Mouse (Mus musculus) lung, postnatal 0 days (tissue): ENCODE measurements around the gene Nars2.

Experiments
- CTCF ChIP-seq: IDR thresholded peaks from 2 replicates; pipeline ENCODE4 v1.5.1; 2016; ENCODE audit warnings: antibody characterized with exemption, mild to moderate bottlenecking
- EP300 ChIP-seq: IDR thresholded peaks from 2 replicates; pipeline ENCODE4 v1.6.1; 2016; ENCODE audit warnings: antibody characterized with exemption, mild to moderate bottlenecking, control low read depth

GRCm38 (mm10) chr7:96904936-96905335 is 46.4 kb upstream of the Nars2 start:
- no peak for TF ChIP-seq CTCF
- no peak for TF ChIP-seq EP300
